Mouse (Mus musculus): ENCODE measurements around the gene Zkscan16.

GRCm38 (mm10) chr4:58965136-58965535 is 21.7 kb downstream of the Zkscan16 start:
- TF ChIP-seq CTCF (IDR thresholded peaks at IDR 0.05; ENCODE audit: low read depth), result no peak
- no peak for TF ChIP-seq EP300 (optimal IDR thresholded peaks at IDR 0.05)
